Mouse (Mus musculus) A20 (cell line): ENCODE results near the gene Cox7a2l.

Experiments used
- DNase-seq: peaks from one replicate; pipeline ENCODE4 v3.0.0-alpha.2; 2011; ENCODE audit warnings: low read depth, low spot score

Cox7a2l gene

DNA sequence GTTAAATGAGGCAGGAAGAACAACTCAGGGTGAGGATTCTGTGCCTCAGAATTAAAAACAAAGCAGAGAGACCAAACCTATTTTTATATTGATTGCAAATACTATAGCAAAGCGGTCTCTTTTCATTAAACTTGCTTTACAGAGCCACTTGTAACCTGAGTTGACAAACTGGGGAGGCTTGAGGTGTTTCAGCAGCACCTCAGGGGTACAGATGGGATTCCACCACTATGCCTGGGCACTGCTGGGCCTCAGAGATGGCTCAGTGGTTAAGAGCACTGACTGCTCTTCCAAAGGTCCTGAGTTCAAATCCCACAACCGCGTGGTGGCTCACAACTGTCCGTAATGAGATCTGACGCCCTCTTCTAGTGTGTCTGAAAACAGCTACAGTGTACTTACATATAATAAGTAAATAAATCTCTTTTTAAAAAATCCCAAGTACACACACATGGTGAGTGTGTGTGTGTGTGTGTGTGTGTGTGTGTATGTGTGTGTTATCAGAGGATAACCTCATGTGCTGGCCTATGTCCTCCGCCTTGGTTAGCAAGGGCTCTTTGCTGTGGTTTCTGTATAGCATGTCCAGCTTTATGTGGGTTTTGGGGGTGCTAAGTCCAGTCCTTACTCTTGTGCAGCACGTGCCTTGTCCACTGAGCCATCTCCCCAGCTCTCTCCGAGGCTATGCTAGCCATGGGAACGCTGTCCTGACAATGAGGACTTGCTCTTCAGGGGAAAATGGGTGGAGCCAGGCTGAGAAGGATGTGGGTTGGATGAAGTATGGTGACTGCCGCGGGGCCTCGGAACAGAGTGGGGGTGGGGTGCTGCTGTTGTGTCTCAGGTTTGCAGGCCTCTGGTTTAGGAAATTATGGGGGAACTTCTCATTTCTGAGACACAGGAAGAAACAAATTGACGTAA, 9.7 kb upstream of the Cox7a2l start:
- no peak for DNase-seq

DNA sequence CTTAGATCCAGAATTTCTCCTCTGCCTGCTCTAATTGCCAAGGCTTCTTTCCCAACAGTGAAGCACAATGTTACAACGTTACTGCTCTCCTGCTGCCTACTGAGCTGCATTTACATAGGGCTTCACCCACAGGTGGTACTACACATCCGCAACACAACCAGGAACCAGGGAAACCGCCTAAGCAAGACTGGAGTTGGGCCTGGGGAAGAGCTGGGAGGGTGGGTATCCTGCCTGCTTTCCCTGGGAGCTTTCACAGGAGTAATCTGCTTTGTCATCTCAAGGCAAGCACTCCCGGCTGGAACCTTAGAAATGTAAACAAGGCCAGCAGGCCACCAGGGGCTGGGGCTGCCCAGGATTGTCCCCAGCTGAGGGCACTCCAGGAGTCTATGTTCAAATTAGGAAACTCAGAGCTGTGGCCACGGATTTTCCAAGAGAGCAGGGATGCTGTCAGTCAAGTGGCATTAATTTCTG, 9.0 kb upstream of the Cox7a2l start:
- DNase-seq, result no peak

DNA sequence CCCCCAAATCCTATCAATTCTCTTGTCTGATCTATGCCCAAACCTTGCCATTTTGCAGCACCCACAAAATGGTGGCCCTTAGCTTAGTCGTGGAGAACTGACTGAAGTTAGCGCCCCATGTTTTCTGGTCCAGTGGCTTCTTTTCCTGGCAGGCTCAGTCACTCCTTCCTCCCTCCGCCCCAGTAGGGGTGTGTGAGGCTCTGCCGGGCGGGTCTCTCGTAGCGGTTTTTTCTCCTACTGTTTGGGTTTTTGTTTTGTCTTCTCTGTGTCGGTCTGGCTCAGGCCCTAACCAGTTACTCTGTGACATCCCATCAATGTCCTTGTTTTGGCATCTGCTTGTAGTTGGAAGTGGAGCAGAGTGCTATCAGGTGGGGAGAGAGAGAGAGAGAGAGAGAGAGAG, 8.5 kb upstream of the Cox7a2l start:
- DNase-seq, result no peak

DNA sequence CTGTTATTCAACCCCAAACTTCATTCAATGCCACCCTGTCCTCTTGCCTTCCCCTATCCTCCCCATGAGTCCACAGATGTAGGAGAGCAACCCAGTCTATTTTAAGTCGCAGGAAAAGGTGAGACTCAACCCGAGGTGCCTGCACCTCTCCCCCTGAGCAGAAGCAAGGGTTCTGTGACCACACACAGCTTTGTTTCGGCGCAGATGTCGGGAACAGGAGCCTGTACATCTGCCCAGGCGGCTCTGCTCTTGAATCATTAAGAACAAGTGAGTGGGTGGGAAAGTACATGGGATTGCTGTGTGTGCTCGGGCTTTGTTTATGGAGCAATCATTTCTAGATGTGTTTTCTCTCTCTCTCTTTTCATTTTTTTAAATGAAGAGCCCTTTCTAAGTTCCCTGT, 7.6 kb upstream of the Cox7a2l start:
- no peak for DNase-seq

DNA sequence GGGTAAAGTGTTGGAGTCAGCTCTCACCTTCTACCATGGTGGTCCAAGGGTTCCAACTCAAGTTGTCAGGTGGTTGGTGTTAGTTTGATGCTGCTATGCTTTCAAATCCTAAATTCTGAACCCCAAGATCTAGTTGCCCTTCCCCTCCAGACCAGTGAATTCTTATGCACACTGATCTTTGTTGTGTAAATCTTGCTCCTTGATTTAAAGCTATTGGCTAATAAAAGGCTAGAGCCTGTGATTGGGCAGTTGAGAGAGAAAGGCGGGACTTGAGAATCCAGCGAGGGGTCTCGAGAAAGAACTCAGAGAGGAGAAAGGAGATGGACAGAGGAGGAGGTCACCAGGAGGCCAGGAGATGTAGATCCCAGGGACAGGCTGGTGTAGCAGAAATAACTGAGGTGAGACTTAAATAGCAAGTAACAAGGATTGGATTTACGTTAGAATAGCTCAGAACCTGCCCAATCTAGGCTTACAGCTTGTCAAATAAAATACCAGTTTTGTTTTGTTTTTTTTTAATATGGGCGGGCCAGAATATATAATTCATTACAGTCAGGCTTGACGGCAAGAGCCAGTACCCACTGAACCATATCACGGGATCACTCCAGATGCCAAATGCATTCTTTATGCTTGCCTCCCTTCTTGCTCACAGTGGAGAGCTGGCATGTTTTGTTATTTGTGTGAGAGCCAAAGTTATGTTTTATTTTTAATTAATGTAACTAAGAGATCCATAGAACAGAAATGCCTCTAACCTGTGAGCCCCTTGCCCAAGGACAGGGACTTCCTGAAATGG, 5.7 kb upstream of the Cox7a2l start:
- no peak for DNase-seq

DNA sequence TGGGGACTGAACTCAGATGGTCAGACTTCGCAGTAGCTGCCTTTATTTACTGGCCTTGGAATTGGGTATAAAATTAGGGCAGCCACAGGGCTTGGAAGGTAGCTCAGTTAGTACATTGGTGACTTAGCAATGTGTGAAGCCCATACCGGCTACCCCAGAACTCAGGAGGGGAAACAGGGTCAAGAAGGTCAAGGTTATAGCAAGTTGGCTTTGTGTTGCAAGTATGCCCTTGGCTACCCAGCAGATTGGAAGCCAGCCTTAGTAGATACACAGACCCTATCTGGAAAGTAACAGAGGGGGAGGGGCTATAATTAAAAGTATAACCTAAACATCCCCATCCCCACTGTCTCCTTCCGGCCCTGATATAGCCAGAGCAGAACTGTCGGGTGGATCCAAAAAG, 4.8 kb upstream of the Cox7a2l start:
- no peak for DNase-seq

DNA sequence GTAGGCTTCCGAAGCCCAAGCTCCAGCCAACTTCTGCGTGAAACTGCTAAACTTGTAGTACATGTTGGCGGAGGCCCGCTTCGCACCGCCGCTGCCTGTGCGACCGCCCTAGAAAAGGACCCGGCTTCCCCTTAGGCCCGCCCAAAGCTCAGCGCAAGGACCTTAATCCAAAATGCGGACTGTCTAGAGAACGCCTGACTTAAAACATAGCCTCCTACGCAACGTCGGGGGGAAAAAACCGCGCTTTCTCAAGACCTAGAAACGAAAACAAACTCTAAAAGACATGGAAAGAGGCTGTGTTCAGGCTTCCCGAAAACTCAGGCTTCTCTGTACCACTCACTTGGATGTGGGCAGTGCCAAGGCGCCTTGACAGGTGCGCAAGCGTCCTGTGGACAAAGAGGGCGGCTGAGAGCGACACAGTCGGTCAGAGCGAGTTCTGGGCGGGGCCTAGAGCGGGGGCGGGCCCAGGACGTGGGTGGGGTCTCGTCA, 2.9 kb downstream of the Cox7a2l start:
- DNase-seq, result peak; percentile 98

DNA sequence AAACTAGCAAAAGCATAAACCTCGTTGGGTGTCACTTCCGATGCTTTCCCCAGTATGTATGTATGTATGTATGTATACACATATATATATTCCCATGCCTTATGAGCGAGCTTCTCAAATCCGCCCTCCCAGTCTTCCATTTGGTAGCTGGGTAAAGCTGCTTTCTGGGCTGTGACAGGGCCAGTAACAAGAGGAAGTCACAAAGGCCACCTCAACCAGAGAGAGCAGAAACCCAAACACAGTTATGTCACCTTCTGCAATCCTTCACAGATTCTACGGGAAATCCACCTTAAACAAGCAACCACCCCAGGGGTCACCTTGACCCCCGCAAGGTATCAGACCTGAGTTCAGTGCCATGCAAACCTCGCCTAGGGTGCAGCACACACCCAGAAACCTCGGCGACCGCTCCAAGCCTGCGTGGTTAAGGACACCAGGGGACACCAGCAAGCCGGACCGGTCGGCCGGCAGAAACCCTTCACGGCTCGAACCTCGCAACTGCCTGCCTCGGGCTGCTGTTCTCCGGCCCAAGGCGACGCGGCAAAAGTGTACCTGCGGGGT, 3.4 kb downstream of the Cox7a2l start:
- DNase-seq, result no peak

DNA sequence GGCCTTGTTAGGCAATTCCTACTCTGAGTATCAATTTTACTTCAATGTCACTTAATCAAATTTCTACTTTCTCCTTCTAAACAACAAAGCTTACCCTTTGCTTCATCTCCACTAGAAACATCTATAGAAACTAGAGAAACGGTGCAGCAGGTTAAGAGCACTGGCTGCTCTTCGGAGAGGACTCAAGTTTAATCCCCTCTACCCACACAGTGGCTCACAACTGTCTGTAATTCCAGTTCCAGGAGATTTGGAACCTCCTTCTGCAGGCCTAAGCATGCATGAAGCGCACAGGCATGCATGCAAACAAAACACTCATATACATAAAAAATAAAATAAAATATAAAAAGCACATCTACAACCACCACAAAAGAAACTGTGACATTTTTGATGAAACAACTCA, 5.0 kb downstream of the Cox7a2l start:
- no peak for DNase-seq

DNA sequence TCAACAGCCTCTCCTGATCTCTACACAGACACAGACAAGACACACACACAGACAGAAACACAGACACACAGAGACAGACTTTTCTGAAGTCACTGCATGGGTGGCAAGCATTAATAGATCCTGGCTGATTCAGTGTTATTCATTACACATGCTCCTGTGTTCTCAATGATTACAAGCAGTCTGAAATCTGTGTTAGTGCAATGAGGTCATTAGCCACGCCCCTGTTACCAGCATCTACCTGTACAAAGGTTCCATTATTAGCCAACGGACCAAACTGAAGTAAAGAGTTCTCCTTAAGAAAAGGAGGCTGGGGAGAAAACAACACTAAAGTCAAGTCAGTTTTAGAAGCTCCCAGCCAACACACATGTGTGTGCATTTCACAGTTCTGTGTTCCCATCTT, 13.4 kb downstream of the Cox7a2l start:
- no peak for DNase-seq

DNA sequence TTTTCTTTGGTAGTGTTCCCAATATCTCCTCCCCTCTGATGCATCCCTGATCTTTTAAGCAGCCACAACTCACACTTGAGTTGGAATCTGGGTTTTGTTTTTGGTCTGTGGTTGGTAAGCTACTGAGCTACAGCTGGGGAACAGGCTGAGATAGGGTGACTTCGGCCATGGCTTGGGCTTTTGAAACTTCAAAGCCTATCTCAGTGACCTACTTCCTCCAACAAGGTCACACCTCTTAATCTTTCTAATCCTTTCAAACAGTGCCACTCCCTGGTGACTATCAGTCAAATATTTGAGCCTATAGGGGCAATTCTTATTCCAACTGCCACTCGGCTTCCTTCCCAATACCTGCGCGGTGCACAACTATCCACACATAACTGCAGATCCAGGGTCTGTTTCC, 17.4 kb downstream of the Cox7a2l start:
- no peak for DNase-seq

DNA sequence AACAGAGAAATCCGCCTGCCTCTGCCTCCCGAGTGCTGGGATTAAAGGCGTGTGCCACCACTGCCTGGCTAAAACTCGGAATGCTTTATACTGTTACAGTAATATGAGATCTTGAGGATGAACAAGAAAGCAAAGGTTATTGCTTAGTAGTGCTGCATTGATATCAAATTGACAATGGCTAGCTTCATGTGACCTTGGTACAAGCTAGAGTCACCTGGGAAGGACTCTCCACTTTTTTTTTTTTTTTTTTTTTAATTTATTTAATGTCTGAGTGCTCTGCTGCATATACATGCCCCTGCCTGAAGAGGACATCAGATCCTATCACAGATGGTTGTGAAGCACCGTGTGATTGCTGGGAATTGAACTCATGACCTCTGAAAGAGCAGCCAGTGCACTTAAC, 18.2 kb downstream of the Cox7a2l start:
- DNase-seq, result no peak

DNA sequence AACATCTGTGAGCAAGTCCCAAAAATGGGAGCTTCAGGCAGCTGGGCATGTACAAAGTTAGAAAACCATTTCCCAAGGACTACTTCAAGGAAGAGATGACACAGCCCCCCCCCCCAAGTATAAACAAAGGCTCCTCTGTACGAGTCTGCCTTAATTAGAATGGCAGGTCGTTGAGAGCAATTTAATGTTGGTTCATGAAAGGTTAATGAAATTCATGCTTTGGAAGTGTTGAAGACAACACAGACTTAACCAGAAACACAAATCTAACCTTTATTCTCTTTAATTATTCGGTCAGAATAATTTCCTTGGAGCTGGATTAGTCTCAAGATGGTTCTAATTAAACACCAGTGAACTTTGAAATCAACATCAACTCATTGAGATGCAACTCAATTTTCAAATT, 29.4 kb downstream of the Cox7a2l start:
- no peak for DNase-seq

DNA sequence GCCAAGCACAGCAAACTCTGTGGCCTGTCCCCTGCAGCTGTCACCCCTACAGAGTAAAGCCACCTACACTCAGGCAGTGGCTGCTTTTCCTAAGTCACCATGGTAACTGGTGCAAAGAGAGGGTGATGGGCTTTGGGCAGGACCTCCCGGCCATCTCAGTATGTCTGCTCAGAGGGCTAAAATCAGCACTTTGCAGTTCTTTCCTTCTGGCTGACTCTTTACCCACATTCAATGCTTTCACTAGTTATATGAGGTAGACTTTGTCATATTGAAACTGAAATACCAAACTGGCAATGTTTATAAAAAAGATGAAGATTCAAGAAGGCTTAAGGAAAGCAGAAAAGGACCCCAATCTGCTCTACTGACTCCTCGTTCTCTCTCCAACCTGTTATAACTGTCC, 33.3 kb downstream of the Cox7a2l start:
- DNase-seq, result peak; percentile 71

DNA sequence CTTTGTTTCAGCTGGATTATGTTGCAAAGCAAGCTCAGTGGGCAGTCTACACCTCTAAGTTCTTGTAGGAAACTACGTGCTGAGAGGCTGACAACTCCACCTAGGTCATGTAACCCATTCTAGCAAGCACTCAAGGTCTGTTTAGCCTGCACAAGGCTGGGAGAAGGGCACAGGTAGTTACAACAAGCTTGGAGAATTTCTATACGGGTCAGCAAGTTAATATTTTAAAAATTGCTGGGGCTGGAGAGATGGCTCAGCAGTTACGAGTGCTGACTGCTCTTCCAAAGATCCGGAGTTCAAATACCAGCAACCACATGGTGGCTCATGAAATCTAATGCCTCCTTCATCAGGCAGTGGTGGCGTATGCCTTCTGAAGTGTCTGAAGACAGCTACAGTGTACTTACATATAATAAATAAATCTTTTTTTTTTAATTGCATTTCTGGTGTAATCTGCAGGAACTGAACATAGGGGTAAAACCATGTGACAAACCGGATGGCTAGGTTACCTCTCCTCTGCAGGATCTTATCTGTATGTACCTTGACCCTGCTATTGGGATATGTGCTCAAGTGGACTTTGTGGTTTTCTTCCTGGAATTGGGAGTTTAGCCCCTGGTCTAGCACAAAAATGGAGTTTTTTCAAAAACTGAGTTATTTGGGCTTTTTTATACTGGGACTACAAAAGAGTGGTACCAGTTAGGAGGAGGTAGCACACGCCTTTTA, 34.2 kb downstream of the Cox7a2l start:
- peak; percentile 30 for DNase-seq

DNA sequence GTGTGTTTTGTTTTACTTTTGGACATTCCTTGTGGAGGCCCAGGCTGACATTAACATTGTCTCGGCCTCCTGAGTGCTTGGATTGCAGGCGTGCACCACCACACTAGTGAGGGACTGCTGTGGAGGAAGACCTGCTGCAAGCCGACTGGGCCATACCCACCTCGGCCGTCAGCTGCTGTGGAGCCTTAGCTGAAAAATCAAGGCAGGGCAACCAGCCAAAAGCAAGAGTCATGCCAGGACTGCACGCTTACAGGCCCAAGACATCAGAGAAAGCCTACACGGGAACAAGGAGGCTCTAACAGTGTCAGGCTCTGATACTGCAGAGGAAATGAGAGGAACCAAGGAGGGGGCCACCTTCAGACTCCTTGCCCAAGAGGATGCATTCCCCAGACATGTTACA, 35.6 kb downstream of the Cox7a2l start:
- DNase-seq, result no peak

DNA sequence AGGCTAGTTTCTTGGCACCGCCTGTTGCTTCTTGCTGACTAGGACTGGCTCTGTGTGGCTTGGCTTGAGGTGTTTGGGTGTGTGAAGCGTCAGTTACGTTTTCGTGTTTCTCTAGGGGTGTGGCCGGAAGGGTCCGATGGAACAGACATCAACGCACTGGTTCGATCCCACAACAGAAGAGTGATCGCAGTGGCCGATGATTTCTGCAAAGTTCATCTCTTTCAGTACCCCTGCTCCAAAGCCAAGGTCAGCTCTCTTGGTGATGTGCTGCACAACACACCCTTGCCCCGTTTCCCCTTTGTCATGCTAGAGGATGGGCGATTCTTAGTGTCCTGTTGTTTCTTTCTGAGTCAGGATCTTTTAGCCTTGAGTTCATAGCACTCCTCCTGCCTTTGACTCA, 40.0 kb downstream of the Cox7a2l start:
- no peak for DNase-seq

DNA sequence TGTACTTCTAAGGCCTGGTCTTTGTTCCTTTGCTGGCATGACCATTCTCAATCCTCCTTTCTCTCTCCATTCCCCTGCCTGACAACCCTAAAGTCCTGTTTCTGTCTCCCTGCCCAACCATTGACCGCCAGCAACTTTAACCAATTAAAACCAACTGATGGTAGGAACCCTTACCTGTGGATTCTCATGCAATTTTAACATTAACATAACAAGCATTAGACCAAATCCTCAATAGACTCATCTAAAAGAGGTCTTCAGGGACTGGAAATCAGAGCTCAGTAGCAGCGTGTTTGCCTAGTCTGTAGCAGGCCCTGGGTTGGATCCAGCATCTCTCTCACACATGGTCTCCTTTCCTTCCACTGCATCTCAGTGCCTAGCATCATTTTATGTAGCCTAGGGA, 47.5 kb downstream of the Cox7a2l start:
- DNase-seq, result no peak

DNA sequence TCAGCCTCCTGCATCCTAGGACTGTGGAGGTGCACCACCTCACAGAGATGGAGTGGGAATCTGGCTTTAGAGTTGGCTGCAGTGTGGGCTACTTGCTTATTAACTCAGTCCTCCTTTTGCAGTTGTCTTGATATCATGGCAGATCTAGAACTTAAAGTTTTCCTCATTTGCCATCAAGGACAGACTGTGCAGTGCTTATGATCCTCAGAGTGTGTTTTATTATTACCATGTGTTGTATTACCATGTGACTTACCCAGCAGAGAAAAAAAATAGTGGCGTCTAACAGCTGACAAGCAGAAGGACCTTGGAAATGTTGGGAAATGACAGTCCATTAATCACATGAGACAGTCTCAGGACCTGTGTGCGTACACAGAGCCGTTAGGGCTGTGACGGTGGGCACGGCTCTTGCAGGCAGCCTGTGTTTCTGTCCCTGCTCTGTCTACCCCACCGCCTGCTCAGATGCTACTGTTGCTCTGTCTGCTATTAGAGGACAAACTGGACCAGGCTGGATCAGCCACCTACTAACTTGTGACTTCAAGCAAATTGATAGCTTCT, 50.4 kb downstream of the Cox7a2l start:
- DNase-seq, result no peak

DNA sequence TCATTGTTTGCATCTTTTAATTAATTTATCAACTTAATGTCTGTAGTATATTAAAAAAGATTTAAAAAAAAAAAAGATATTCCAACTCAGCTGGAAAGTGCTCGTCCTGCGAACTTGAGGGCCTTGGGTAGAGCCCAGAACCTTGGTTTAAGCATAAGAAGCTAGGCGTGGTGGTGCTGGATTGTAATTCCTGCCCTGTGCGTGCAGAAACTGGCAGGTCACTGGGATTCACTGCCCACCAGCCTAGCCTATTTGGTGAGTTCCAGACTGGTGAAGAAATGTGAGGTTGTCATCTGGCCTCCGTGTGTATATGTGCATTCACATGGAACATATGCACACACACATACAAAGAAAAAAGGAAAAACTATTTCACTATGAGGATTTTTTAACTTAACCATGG, 51.2 kb downstream of the Cox7a2l start:
- no peak for DNase-seq

DNA sequence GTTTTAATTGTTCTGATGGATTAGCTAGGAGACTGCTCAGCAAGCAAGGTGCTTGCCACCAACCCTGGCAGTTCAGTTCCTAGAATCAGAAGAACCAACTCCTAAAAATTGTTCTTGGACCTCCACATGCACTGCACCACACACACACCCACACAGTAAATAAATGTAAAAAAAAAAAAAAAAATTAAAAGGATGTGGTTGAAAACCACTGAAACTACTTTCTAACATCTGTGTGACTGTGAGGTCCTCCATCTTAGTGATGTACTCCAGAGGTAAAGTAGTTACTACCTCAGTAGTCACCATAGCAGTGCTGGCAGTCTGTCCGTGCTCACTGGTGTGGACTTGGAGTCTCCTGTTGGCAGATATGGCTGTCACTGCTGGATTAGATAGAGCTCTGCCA, 59.9 kb downstream of the Cox7a2l start:
- DNase-seq, result no peak
